Mouse (Mus musculus) stomach, postnatal 0 days (tissue): Measurements from ENCODE around the gene Trmt1. TPM values are rescaled to one million over a fixed set of nuclear protein-coding genes. Genes with fewer than 3 reads are reported as not detected.
A peak's percentile ranks its signal among the peaks of the same experiment; 100 is the strongest.

Experiments
- ATAC-seq: fragments of 200-750 bp; cut with Nextera tagmentation; 2 replicates; pipeline ENCODE4 v1.8.0; 2017; ENCODE audit not compliant: low FRiP score, low TSS enrichment
- DNase-seq: peaks from one replicate; pipeline ENCODE4 v3.0.0-alpha.2; 2016; ENCODE audit warnings: low spot score
- H3K27ac ChIP-seq: fragments of 300-500 bp; sonication (generic); replicated peaks from 2 replicates; pipeline ENCODE4 v1.5.1; 2014; ENCODE audit warnings: mild to moderate bottlenecking, control low read depth
- H3K27me3 ChIP-seq: fragments of 300-500 bp; sonication (generic); 2 replicates; pipeline ENCODE4 v1.6.1; 2014; ENCODE audit warnings: low read length; ENCODE audit not compliant: control insufficient read depth, insufficient read depth
- H3K36me3 ChIP-seq: fragments of 300-500 bp; sonication (generic); 2 replicates; pipeline ENCODE4 v1.6.1; 2014; ENCODE audit warnings: low read length, mixed read lengths; ENCODE audit not compliant: control insufficient read depth, insufficient read depth
- H3K4me1 ChIP-seq: fragments of 300-500 bp; sonication (generic); replicated peaks from 2 replicates; pipeline ENCODE4 v1.6.1; 2014; ENCODE audit warnings: antibody characterized with exemption; ENCODE audit not compliant: control insufficient read depth, insufficient read depth
- H3K4me2 ChIP-seq: fragments of 300-500 bp; sonication (generic); replicated peaks from 2 replicates; pipeline ENCODE4 v1.6.1; 2014; ENCODE audit warnings: low read depth, mild to moderate bottlenecking, control low read depth, moderate library complexity
- H3K4me3 ChIP-seq: fragments of 300-500 bp; sonication (generic); 2 replicates; pipeline ENCODE4 v1.5.1; 2014; ENCODE audit warnings: low read depth, low read length, control low read depth
- H3K9ac ChIP-seq: fragments of 300-500 bp; sonication (generic); 2 replicates; pipeline ENCODE4 v1.6.1; 2014; ENCODE audit warnings: mild to moderate bottlenecking, low read length, control low read depth, mixed read lengths
- H3K9me3 ChIP-seq: fragments of 300-500 bp; sonication (generic); 2 replicates; pipeline ENCODE4 v1.6.1; 2016; ENCODE audit warnings: low read length; ENCODE audit not compliant: control insufficient read depth
- CTCF ChIP-seq: IDR thresholded peaks from 2 replicates; pipeline ENCODE4 v1.5.1; 2016; ENCODE audit warnings: antibody characterized with exemption, low read depth, mild to moderate bottlenecking, moderate library complexity
- EP300 ChIP-seq: optimal IDR thresholded peaks from 2 replicates; pipeline ENCODE3; 2016; ENCODE audit warnings: antibody characterized with exemption
- WGBS: fragments of 180-500 bp; shearing (Covaris S2); extraction: QIAGEN DNeasy Blood & Tissue Kit; methylation state at CpG from one replicate; pipeline ENCODE4 v1.1.7; 2014; 5-methylcytosine and 5-hydroxymethylcytosine counted together
- polyA plus RNA-seq: library from polyadenylated mRNA; unstranded; fragments of >200 nt; fragmentation: Nextera tagmentation; extraction: Ambion mirVana; gene quantifications from 2 replicates; pipeline ENCODE4 v1.2.1, GENCODE M21; 2015

Gene Trmt1
- polyA plus RNA-seq, 1 experiment from 2014 or later: 45.1 TPM

- TF ChIP-seq CTCF (no peak), EP300 (no peak)
- WGBS: 60% methylated on average over 3 of the region's 3 CpGs
- no peak overlapping the region for H3K4me3 ChIP-seq
- no peaks in the 10 kb centered on the region for H3K36me3 ChIP-seq
- no peak overlapping the region for H3K9ac ChIP-seq
- ATAC-seq (no peak), DNase-seq (no peak)
- H3K27me3 ChIP-seq: no peaks in the 10 kb centered on the region
- H3K4me2 ChIP-seq: no peak overlapping the region
- no peaks in the 10 kb centered on the region for H3K9me3 ChIP-seq
- no peak overlapping the region for H3K27ac ChIP-seq
- H3K4me1 ChIP-seq: 0 out of 2 replicates have a peak, but pooled peaks cover 3% of the 10 kb centered on the region
Observed at GRCm38 (mm10) chr8:84684537-84684936, 1.6 kb upstream of the Trmt1 start.

- Histone ChIP-seq H3K27ac (peak overlapping the region; percentile 92), H3K36me3 (0 out of 2 replicates have a peak, but pooled peaks cover 2% of the 10 kb centered on the region), H3K9ac (peak overlapping the region; percentile 96), H3K4me2 (peak overlapping the region; percentile 72), H3K4me3 (peak overlapping the region; percentile 98), H3K9me3 (no peaks in the 10 kb centered on the region), H3K27me3 (no peaks in the 10 kb centered on the region), H3K4me1 (0 out of 2 replicates have a peak, but pooled peaks cover 3% of the 10 kb centered on the region)
- peak; percentile 59 for ATAC-seq
- DNase-seq: peak; percentile 78
- WGBS: 1% methylated on average over 46 of the region's 62 CpGs
- TF ChIP-seq CTCF: peak; percentile 23; the same call in 1 of the 2 replicates
- no peak for TF ChIP-seq EP300
Observed at GRCm38 (mm10) chr8:84687003-84687704, 1.0 kb downstream of the Trmt1 start.

- ATAC-seq (peak; percentile 83), DNase-seq (peak; percentile 93)
- 0 out of 2 replicates have a peak, but pooled peaks cover 3% of the 10 kb centered on the region for H3K4me1 ChIP-seq
- H3K9me3 ChIP-seq: no peaks in the 10 kb centered on the region
- H3K9ac ChIP-seq: peak within 1 kb of the TSS; percentile 96
- TF ChIP-seq EP300 (no peak), CTCF (peak; percentile 28)
- WGBS: under 1% methylated on average over 36 of the region's 37 CpGs
- H3K36me3 ChIP-seq: peaks cover 7% of the 10 kb centered on the region; the same call in 1 of the 2 replicates
- H3K27ac ChIP-seq: peak within 1 kb of the TSS; percentile 92
- no peaks in the 10 kb centered on the region for H3K27me3 ChIP-seq
- H3K4me2 ChIP-seq: peak within 1 kb of the TSS; percentile 72
- peak within 1 kb of the TSS; percentile 98 for H3K4me3 ChIP-seq
Observed at GRCm38 (mm10) chr8:84687705-84688100, 1.6 kb downstream of the Trmt1 start, which contains the start of gene Nacc1. Gene Nacc1, minus strand, starts transcription at chr8:84687862.

- H3K27me3 ChIP-seq: no peaks in the 10 kb centered on the region
- TF ChIP-seq CTCF: peak; percentile 33; the same call in 1 of the 2 replicates
- no peak for TF ChIP-seq EP300
- H3K4me1 ChIP-seq: 0 out of 2 replicates have a peak, but pooled peaks cover 3% of the 10 kb centered on the region
- peaks cover 7% of the 10 kb centered on the region; the same call in 1 of the 2 replicates for H3K36me3 ChIP-seq
- WGBS: under 1% methylated on average over 47 of the region's 47 CpGs
- ATAC-seq: peak; percentile 89
- peak overlapping the region; percentile 85 for H3K4me2 ChIP-seq
- peak overlapping the region; percentile 72 for H3K4me3 ChIP-seq
- peak; percentile 88 for DNase-seq
- H3K27ac ChIP-seq: 0 out of 2 replicates have a peak overlapping the region, but pooled peaks have one; percentile 40
- H3K9ac ChIP-seq: peak overlapping the region; percentile 84
- H3K9me3 ChIP-seq: no peaks in the 10 kb centered on the region
Observed at GRCm38 (mm10) chr8:84689091-84689915, 3.2 kb downstream of the Trmt1 start.

GRCm38 (mm10) chr8:84693332-84693731, 7.2 kb downstream of the Trmt1 start:
- Histone ChIP-seq H3K4me2 (no peak overlapping the region), H3K27ac (no peak overlapping the region), H3K9ac (no peak overlapping the region), H3K4me1 (no peaks in the 10 kb centered on the region), H3K4me3 (no peak overlapping the region), H3K27me3 (no peaks in the 10 kb centered on the region), H3K36me3 (peaks cover 10% of the 10 kb centered on the region; the same call in 1 of the 2 replicates), H3K9me3 (no peaks in the 10 kb centered on the region)
- DNase-seq (no peak), ATAC-seq (no peak)
- 49% methylated on average over 4 of the region's 4 CpGs for WGBS
- TF ChIP-seq EP300 (no peak), CTCF (no peak)
